Mouse (Mus musculus) liver, postnatal 0 days (tissue): ENCODE measurements around the gene Pld4.

Experiments used
- CTCF ChIP-seq: sonication (generic); IDR thresholded peaks from 2 replicates; pipeline ENCODE4 v1.5.1; 2016; ENCODE audit warnings: antibody characterized with exemption, low read depth
- EP300 ChIP-seq: IDR thresholded peaks from 2 replicates; pipeline ENCODE4 v1.6.1; 2016; ENCODE audit warnings: antibody characterized with exemption, low read depth, mild to moderate bottlenecking

GRCm38 (mm10) chr12:112757896-112758295, 2.6 kb upstream of the Pld4 start:
- TF ChIP-seq EP300, result no peak
- TF ChIP-seq CTCF, result no peak
